Mouse (Mus musculus): Measurements from ENCODE around the gene Gstt2.

Gene Gstt2

DNA sequence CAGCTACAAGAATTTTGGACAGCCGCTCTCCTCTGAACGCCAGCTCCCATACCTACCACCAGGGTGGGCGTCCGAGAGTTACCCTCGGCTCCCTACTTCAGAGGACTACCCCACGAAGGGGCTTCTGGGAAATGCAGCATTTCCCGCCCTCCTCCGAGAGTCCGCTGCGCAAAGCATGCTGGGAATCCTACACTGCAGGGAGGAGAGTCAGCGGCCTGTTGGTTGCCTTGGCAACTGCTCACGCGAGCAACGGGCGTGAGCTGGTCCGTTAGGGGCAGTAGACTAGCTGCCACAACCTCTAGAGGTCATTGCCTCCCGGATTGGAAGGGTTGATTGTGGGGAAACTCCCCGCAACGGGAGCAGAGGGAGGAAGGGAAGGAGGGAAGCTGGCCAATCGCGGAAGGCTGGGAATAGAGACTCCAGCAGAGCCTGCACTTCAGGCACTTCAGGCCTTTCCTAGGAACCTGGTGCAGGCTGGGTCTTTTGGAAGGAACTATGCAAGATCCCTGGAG, at the start of gene Gstt2:
Gstt2 (minus strand) TSS at position 177 of the 512 bp plus-strand sequence.
- peak; percentile 91 to 95 for DNase-seq (ENCODE audit: low spot score in 2 of 2)

DNA sequence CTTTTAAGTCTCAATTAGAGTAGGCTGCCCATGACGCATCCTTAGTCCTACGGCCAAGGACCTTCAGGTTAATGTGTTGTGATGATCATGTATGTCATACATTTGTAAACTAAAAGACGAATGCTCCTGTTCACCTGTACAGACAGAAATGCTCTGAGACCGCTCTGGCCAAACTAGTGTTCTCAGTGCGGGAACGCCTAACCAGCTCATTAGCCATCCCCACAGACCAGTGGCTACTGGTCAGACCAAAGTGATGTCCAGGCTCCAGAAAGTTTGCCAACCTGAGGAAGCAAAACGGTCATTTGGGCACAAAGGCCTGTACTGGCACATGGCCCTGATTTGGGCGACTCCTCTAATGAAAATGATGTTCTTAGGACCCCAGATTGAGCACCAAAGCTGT, 47.5 kb upstream of the Gstt2 start:
- no peak for DNase-seq (ENCODE audit: low spot score in 2 of 2)

DNA sequence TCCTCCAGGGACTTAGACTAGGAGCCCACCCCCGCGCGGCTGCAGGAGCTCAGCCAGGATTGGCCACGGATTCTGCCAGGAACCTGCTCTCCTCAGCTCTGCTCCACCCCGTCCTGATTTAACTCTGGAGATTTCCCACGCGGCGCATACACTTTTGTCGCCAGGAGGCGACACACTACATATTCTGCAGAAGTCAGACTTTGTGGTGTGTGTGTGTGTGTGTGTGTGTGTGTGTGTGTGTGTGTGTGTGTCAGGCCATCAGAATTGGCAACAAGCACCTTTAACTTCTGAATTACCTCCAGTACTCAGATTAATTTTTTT, 46.0 kb upstream of the Gstt2 start:
- DNase-seq (ENCODE audit: low spot score in 2 of 2), result peak; percentile 76 to 90

DNA sequence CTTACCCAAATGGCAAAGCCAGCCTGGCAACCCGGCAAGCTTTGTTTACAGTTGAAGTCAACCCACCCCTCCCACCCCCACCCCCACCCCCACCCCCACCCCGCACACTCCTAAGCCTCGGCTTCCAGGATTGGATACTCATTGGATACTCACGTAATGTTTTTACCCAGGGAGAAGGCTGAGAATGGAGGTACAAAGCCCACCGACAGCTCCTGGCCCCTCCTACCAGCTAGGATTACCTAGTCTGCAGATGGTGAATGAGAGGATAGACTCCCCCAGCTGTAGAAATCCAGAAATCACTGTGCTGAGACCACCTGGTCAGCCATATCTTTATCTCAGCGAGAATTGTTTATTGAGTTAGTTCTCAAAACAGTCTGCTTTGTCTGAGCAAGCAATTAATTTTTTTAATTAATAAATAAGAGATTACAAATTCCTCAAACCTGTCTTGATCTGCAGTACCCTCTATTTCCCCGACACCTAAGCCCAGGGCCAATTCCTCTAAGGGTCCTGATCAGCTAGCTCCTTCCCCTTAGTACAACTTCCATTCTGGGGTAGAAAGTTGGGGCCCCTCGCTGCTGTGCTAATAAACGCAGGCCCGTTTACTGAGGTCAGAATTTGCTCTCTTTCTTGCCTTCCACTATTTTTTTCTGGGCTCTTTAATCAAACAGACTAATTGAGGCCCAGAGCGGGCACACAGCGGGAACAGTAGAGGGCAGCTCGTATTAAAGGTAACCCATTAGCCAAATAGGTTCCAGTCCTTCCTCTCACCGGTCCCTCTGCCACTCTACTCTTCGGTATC, 45.4 kb upstream of the Gstt2 start:
- no peak for DNase-seq (ENCODE audit: low spot score in 2 of 2)

DNA sequence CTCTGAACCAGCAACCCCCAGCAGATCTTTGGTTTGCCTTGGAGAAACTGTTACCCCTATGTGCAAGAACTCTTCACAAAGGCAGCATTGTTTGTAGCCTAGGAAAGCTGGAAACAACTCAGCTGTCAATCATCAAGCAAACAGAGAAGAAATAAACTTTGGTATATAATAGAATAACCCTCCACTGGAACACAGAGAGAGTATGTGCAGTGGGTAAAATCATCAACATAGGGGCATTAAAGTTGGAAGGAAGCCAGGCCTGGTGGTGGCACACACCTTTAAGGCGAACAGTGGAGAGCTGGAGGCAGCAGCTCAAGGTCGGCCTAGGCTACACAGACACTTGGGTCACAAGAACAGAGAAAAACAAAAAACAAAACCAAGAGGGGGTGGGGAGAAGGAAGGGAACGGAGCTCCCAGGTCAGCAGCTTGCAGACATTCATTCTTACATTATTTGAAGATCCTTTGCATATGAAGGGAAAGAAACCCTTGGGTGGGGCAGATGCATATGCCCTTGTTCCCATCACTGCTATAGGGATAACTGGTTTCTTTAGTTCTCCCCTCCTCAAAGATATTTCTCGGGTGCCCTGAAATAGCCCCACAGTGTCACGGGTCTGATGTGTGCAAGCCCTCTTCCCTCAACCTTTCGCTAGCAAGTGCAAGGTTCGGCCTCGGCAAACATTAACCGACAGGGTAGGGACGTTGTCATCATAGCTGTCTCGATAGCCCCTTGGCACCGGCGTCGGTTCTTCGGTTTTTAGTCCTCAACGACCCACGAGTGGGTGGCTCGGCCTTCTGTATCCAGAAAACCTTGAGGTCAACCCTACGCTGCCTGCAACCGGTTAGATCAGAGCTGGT, 44.6 kb upstream of the Gstt2 start:
- no peak for DNase-seq (ENCODE audit: low spot score in 2 of 2)

DNA sequence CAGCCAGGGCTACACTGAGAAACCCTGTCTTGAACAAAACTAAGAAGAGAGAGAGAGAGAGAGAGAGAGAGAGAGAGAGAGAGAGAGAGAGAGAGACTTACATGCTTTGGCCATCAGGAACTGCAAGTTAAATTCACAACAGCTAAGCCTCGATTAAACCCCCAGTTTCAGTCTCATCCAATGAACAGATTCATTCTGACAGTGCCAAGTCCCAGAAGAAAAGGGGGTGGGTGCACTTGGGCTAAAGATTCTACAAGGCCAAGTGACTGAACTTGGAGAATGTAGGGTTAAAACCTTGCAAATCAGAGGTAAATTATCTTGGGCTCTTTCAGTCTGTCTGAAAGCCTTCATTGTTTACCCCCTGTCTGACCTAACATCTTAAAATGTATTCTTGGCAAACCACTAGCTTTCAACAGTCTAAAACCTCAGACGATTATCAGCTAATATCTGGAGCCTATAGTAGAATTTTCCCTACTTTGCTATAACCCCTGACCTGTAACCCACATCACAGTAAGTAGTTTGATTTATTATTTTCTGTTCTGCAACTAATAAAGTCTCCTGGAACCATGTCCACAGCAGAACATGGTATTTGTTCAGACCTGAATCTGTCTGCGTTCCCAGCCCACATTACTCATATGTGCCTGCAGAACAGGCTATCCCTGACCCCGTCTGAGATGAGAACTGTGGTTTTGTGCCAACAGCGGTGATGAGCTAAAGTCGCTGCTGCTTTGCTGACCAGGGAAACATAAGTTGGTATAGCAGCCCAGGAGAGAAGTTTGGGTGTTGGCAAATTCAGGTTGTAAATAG, 43.8 kb upstream of the Gstt2 start:
- DNase-seq (ENCODE audit: low spot score in 2 of 2), result no peak

DNA sequence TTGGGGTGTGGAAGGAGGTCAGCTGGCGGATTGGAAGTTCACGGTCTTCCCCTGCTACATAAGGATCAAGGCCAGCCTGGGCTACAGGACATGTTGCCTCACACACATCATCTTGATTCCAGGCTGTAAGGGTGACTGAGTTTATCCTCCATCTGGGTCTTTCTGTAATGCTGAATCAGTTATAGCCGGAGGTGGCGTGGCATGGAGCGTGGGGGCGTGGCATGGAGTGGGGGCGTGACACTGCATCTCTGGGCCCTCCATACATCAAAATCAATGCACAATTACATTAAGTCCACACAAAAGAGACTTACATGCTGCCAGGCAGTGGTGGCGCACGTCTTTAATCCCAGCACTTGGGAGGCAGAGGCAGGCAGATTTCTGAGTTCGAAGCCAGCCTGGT, 43.1 kb upstream of the Gstt2 start:
- no peak for DNase-seq (ENCODE audit: low spot score in 2 of 2)

DNA sequence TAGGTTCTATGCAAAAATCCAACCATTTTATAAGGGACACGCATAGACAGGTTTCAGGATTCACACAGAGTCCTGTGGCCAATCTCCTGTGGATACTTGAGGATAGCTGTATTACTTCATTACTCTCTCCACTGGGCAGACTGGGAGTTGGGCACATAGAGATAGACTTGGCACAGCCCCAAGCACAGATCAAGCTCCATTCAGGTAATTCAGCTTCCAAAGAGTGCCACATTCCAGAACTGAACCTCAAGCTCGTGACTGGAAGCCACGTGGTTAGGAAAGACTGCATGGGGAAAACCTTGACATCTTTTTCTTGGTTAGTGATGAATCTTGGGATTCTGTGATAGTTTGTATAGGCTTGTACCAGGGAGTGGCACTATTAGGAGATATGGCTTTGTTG, 41.6 kb upstream of the Gstt2 start:
- no peak for DNase-seq (ENCODE audit: low spot score in 2 of 2)

DNA sequence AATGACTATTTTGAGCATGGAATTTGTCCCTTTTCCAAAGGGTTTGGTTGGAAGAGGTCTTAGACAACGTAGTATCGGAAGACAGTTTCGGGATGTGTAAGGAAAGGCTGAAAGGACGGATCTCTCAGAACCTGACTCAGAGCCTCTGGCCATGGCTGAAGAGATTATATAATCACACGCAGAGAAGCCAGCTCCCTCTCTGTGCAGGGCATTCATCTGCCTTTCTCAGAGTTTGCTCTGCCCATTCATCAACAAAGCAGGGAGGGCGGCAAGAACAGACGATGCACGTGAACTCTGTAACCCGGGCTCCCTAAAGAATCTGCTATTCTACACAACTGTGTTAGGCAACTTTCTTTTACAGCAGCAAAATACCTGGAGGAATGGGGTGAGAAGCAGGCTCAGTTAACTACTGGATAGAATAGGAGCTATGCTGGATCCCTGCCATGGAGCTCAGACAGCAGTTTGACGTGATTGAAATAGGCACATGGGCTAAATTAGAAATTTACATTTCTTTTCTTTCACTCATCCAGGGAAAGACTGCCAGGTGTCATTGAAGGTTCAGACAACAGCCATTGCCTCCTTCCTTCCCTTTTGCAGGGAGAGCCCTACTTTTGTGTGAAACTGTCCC, 36.4 kb upstream of the Gstt2 start:
- no peak for DNase-seq (ENCODE audit: low spot score in 2 of 2)

DNA sequence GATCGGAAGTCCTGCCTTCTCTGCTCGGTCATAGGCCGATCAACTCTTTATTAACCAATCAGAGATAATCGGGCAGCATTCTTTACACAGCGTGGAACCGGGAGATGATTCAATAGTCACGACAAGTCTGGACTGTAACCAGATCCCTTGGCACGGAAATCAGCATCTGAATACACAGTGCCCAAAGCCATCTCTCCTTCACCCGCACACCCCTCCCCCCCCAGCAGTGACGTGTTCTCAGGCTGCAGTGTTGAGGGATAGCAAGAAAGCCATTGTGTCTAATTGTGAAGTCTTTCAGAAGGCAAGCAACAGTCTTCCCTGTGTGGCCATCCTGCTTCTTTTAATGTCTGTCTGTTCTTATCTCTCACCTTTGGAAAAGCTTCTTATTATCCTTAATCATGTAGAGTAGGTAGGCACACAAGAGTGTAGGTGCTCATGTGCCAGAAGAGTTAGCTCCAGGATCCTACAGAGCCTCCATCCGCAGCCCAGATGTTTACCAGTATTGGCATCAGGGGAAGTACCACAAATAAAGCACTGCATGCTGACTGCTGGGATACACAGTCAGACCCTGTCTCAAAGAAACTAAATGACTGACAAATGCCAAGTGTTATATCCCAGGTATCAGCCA, 35.8 kb upstream of the Gstt2 start:
- DNase-seq (ENCODE audit: low spot score in 2 of 2), result peak; percentile 58 to 79

DNA sequence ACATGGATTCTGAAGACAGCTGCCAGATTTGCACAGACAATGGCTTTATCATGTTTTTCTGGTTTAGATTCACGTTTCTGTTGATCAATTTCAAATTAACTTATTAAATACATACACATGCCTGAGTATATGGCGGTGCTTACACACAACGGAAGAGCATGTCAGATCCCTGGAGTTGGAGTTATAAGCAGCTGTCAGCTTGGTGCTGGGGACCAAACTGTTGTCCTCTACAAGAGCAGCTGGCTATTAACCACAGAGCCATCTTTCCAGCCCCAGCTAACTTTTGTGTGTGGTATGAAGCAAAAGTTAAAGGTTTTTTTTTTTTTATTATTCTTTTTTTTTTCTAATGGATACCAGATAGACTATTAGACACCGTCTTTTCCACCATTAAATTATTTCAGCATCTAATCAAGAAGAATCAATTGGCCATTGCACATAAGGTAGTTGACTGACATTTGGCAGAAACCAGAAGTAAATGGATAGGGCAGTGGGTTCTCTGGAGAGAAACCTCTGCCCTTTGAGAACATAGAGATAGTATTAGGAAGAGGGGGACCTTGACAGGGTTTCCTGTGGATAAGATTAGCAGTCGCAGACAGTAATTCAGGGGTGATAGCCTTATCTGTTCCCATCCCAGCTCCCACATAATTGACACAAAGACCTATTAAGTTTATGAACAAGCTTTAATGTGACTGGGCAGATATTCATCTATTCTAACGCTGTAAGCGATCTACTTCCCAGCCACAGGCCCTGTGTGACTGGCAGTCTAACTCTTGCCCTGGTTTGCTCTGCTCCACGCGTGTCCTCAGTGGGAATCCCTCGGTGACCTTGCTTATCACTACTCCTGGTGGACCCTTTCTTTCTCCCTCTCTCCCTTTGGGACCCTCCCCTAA, 35.0 kb upstream of the Gstt2 start:
- DNase-seq (ENCODE audit: low spot score in 2 of 2), result no peak

DNA sequence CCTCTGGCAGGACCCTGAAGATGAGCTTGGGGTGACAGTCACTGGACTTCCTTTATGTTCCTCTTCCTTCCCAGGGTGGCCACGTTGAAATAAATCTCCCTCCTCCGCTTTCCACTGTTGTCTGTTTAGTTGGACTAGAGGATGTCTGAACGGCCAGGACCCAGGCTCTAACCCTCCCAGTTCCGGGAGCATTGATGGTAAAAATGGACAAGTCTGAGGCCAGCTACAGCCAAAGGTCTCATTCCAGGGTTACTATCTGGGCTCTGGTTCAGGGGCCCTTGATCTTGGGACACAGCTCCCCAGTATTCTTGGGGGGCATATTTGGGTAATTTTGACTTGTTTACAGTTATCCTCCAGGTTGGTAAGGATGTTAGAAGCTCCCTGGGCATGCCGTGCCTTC, 24.4 kb upstream of the Gstt2 start:
- no peak for DNase-seq (ENCODE audit: low spot score in 2 of 2)

DNA sequence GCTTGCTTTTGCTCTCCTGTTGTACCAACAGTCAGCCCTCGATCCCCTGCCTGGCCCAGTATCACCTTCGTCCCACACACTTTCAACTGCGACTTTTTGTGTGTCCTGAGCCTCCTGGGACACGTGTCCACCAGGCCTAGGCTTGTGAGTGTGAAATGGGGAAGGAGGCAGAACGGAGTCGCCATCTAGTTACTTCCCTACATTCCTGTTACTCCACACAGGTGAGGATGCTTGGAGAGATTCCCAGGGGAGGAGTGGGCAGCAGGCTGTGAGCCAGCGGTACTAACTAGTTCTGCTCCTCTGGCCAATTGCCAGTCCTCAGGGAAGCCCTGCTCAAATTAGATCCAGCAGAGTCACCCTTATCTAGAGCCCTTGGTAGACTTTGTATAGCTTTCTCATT, 23.5 kb upstream of the Gstt2 start:
- DNase-seq (ENCODE audit: low spot score in 2 of 2), result no peak

DNA sequence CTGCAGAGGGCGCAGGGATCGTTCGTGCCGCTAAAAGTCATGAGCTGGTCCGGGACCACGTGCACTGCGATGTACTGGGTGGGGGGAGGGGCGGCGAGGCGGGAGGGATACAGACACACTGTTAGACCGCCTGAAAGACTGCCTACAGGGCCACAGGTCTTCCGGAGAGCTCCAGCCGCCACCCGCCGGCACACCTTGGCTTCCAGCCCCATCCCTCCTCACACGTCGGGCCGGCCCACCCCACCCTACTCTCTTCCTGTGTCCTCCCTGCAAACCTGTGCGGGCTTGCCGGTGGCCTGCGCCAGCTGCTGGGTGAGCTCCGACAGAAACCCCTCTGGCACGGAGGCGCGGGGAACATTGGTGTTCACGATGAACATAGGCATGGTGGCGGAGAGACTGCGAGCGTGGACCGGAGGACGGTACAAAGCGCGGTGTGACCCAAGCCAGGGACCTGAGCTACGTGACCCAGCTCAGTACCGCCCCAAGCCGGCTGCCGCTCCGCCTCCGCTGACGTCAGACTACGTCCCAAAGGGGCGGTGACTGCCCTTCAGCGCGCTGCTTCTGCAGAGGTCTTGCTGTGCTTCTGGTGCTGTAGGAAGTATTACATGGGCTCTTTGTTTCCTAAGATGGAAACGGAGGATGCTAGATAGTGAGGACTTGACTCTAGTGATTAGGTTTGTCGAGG, 22.7 kb upstream of the Gstt2 start, which contains the start of gene Mif:
Mif (minus strand) TSS at position 455 of the 685 bp plus-strand sequence.
- DNase-seq (ENCODE audit: low spot score in 2 of 2), result peak; percentile 84 to 89

DNA sequence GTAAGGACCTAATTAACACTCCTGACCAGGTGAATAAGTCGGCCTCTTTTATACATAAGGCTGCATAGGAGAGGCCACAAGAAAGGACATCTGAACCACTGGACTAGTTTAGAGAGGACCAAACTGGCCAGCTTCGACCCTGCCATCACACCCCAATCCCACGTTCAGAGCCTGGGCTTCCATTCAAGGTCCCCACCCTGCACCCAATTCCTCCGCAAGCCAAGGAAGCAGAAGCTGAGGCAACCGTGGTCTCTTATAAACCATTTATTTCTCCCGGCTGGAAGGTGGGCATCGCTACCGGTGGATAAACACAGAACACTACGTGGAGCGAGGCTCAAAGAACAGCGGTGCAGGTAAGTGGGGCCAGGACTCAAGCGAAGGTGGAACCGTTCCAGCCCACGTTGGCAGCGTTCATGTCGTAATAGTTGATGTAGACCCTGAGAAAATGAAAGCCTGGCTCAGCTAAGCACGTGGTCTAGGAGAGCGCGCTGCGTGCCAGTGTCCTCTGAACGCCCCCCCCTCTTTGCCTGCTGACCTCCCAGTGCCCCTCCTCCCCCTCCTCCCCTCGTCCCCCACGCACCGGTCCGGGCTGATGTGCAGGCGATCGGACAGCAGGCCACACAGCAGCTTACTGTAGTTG, 22.0 kb upstream of the Gstt2 start:
- no peak for DNase-seq (ENCODE audit: low spot score in 2 of 2)

DNA sequence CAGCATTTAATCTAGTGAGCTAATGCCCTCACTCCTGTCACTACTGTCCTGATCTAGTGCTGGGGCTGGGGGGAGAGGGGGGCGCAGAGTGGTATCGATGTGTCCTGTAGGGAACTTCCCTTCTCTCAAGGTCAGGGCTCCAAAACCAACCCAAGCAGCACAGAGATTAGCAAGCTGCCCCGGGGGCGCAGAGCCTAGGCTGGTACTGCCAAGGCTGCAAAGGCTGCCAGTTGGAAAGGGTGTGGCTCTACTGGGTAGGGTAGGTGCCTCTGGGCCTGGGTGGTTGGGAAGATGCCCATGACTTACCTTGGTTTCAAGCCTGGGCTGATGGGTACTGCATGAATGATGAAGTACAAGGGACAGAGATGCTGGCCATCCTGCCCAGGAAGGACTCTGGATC, 20.4 kb upstream of the Gstt2 start:
- no peak for DNase-seq (ENCODE audit: low spot score in 2 of 2)

DNA sequence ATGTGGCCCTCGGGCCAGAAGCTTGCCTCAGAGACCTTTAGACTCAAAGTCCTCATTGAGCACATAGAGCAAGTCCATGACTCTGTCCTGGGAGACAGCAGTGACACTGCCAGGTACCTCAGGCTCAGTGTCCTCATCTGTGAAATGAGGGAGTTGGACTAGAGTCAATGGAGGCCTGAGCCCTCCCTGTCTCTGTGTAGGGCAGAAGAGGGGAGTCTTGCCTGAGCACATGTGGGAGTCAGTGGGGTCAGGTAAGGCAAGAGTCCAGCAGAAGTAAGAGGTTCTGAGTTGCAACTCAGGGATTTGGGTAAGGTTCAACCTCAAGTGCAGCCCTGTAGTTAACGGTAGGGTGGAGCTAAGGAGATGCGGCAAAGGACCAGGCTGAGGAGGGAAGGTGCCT, 19.8 kb upstream of the Gstt2 start:
- DNase-seq (ENCODE audit: low spot score in 2 of 2), result no peak

DNA sequence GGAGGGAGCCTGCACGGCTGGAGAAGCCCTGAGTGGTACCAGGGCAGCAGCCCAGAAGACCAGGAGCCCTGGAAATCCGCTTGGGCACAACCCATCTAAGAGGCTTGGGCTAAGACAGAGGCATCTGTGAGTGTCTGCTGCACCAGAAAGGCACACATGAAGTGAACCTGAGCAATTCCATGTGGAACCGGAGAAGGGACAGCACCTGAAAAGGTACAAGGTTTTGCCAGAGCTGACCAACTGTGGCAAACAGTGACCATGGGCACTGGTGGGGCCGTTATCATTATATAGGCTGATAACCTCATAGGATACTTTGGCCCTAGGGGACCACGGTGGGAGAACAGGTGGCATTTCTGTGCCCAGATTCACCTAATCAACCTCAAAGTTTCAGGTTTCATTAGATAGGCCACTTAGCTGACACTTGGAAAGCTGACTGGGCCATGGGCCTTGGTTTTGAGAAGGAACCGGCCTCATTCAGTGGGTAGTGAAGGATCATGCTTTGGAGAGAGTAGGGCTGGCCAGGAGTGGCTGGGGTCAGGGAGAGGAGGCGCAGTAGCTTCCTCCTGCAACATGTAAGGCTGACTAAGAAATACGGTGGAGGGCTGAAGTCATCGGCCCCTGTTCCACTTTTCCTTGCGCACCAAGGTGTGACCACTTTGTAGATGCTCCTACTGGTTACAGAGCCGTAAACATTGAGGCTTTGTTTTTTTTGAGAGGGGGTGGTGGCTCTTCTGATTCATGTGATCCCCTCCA, 19.1 kb upstream of the Gstt2 start:
- no peak for DNase-seq (ENCODE audit: low spot score in 2 of 2)

Data from frontal cortex, postnatal 36 days (tissue).